Mouse (Mus musculus): Measurements from ENCODE around the gene Gpx8. TPM values are rescaled to one million over a fixed set of nuclear protein-coding genes. Genes with fewer than 3 reads are reported as not detected.
A peak's percentile ranks its signal among the peaks of the same experiment; 100 is the strongest.
"Not testable (repeated sequence)": the region's sequence is repeated elsewhere in the genome, so short reads cannot be mapped to it uniquely, and the experiment has no call there.

The Gpx8 gene
- total RNA-seq, 2 experiments from 2014 or later = 54.8 to 60.8 TPM

GRCm38 (mm10) chr13:113031351-113031750 is 14.9 kb downstream of the Gpx8 start:
- no peak for DNase-seq (ENCODE audit: low spot score in 2 of 2)

GRCm38 (mm10) chr13:113023274-113024143 is 22.7 kb downstream of the Gpx8 start:
- no peak for DNase-seq (ENCODE audit: low spot score in 2 of 2)

- no peak for DNase-seq (ENCODE audit: low spot score in 2 of 2)
Measured at GRCm38 (mm10) chr13:113022467-113022866, 23.7 kb downstream of the Gpx8 start.

GRCm38 (mm10) chr13:113021521-113021920 is 24.7 kb downstream of the Gpx8 start:
- DNase-seq (ENCODE audit: low spot score in 2 of 2) = no peak

- DNase-seq (ENCODE audit: low spot score in 2 of 2) = not testable (repeated sequence)
Measured at GRCm38 (mm10) chr13:113013174-113013953, 32.8 kb downstream of the Gpx8 start.

- no peak for DNase-seq (ENCODE audit: low spot score in 2 of 2)
Measured at GRCm38 (mm10) chr13:113012683-113013082, 33.5 kb downstream of the Gpx8 start.

- DNase-seq (ENCODE audit: low spot score in 2 of 2) = no peak
Measured at GRCm38 (mm10) chr13:113000576-113001318, 45.5 kb downstream of the Gpx8 start.

- no peak for DNase-seq (ENCODE audit: low spot score in 2 of 2)
Measured at GRCm38 (mm10) chr13:113000090-113000489, 46.1 kb downstream of the Gpx8 start.

- DNase-seq (ENCODE audit: low spot score in 2 of 2) = peak in 1 of 2 experiments; percentile 32
Measured at GRCm38 (mm10) chr13:112998427-112999201, 47.6 kb downstream of the Gpx8 start.

- no peak for DNase-seq (ENCODE audit: low spot score in 2 of 2)
Measured at GRCm38 (mm10) chr13:112997369-112997768, 48.8 kb downstream of the Gpx8 start.

GRCm38 (mm10) chr13:112996407-112996806 is 49.8 kb downstream of the Gpx8 start:
- DNase-seq (ENCODE audit: low spot score in 2 of 2) = no peak

- DNase-seq (ENCODE audit: low spot score in 2 of 2) = peak in 1 of 2 experiments; percentile 30
Measured at GRCm38 (mm10) chr13:112994191-112994590, 52.0 kb downstream of the Gpx8 start.

GRCm38 (mm10) chr13:112993531-112994152 is 52.6 kb downstream of the Gpx8 start, which contains the start of gene Mcidas:
TSS of gene Mcidas (plus strand) at chr13:112993845.
- DNase-seq (ENCODE audit: low spot score in 2 of 2) = peak in 1 of 2 experiments; percentile 24

Small RNAs within 50 kb of the gene (microRNA-seq; reads per million reads assigned to microRNA genes)
- gene Mir449a = 27.9 reads per million, percentile 39 among the genes with 10 or more reads in this experiment
- not detected for gene Mir449b
- gene Mir449c = not detected

Other genes with a start within 250 kb of the Gpx8 start
- 100 to 1,000 TPM; 104 to 108 TPM for gene Plpp1, start 245.6 kb downstream of the Gpx8 start, total RNA-seq (2021)
- gene Mtrex, start 119.0 kb downstream of the Gpx8 start, total RNA-seq (2021) = 10 to 100 TPM; 34.0 to 38.8 TPM
- 10 to 100 TPM; 13.8 to 14.8 TPM for gene Dhx29, start 119.0 kb downstream of the Gpx8 start, total RNA-seq (2021)
- under 1 TPM in 1 of 2 experiments, not detected in 1; 0.26 TPM for gene Ccno, start 58.6 kb downstream of the Gpx8 start, total RNA-seq (2021)
- gene Mcidas, start 52.6 kb downstream of the Gpx8 start, total RNA-seq (2021) = not detected
- not detected for gene Cdc20b, start 11.3 kb downstream of the Gpx8 start, total RNA-seq (2021)
- not detected for gene Gzma, start 54.6 kb upstream of the Gpx8 start, total RNA-seq (2021)
- 1 to 10 TPM; 3.8 to 4.2 TPM for gene Esm1, start 163.2 kb upstream of the Gpx8 start, total RNA-seq (2021)
- gene Gzmk, start 179.5 kb upstream of the Gpx8 start, total RNA-seq (2021) = not detected
- gene BC067074, start 246.7 kb upstream of the Gpx8 start, total RNA-seq (2021) = 10 to 100 TPM; 15.3 to 21.3 TPM